Mouse (Mus musculus): ENCODE data around the gene Ccno.
"Not testable (repeated sequence)": the region's sequence is repeated elsewhere in the genome, so short reads cannot be mapped to it uniquely, and the experiment has no call there.

Ccno gene

GRCm38 (mm10) chr13:113000090-113000489 lies 12.5 kb downstream of the Ccno start:
- DNase-seq (ENCODE audit: low read depth in 1 of 2, low spot score in 2 of 2): no peak

DNA sequence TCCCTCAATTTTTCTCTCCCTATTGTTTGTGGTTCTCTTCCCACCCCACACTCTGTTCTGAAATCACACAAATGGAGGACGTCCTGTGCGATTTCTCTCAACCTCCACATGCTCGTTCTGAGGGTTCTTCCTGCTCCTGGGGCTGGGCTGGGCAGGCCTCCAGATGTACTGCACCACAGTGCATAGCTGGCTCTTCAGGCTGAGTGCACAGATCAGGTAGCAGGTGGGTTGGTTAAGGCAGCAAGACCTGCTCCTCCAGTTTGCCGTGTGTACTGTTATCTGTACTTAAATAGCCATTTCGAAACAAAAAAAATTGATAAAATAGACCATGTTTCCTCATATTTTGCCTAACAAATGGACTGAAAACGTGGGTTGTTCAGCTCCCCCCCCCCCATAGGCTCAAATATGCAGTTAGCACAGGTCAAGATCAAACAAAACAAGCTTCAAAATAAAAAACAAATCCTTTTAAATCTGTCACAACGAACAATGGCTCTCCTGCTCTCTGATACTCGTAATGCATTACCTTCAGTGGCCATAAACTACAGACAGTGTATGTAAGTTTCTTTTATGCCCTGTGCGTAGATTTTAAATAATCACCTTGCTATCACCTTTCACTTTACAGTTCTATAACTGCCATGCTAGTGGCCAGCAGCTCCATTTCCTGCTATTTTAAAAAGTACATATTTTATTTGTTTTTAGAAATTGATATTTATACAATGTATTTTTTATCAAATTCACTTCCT lies 13.1 kb downstream of the Ccno start:
- no peak for DNase-seq (ENCODE audit: low read depth in 1 of 2, low spot score in 2 of 2)

DNA sequence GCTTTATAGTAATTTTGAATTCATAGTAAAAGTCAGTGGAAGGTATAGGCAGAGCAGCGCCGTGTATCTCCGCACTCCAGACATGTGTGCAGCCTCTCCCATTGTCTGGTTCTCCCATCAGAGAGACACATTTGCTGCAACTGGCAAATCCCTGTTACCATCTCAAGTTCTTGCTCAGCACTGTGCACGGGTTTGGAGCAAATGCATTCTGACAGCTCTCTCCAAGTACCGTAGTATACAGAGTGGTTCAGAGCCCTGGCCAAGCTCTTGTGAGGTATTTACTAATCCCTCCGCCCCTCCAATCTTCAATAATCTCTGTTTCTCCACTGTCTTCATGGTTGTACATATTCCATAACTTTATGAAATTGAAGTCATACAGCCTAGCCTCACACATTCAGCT lies 25.1 kb downstream of the Ccno start:
- no peak for DNase-seq (ENCODE audit: low read depth in 1 of 2, low spot score in 2 of 2)

GRCm38 (mm10) chr13:113013174-113013953 lies 25.8 kb downstream of the Ccno start:
- not testable (repeated sequence) for DNase-seq (ENCODE audit: low read depth in 1 of 2, low spot score in 2 of 2)

DNA sequence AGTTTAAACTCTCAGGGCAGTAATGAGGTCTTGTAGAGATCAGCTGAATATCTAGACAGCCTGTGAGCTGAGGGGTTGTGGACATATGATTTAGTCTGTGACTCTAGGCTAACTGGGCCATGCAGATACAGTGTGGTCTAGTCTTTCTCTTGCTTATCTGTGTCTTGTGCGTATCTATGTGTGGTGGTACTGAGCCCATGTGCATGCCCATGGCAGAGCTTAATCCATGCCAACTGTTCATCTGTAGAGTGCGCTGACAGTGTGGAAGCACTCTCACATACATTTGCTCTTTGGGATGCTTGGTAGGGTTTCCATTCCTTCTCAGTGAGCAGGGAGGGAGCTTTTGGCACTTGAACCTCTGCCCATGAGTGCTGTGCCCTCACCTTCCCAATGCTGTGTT lies 33.9 kb downstream of the Ccno start:
- no peak for DNase-seq (ENCODE audit: low read depth in 1 of 2, low spot score in 2 of 2)

- DNase-seq (ENCODE audit: low read depth in 1 of 2, low spot score in 2 of 2): no peak
These were observed 34.9 kb downstream of the Ccno start for GRCm38 (mm10) chr13:113022467-113022866.

DNA sequence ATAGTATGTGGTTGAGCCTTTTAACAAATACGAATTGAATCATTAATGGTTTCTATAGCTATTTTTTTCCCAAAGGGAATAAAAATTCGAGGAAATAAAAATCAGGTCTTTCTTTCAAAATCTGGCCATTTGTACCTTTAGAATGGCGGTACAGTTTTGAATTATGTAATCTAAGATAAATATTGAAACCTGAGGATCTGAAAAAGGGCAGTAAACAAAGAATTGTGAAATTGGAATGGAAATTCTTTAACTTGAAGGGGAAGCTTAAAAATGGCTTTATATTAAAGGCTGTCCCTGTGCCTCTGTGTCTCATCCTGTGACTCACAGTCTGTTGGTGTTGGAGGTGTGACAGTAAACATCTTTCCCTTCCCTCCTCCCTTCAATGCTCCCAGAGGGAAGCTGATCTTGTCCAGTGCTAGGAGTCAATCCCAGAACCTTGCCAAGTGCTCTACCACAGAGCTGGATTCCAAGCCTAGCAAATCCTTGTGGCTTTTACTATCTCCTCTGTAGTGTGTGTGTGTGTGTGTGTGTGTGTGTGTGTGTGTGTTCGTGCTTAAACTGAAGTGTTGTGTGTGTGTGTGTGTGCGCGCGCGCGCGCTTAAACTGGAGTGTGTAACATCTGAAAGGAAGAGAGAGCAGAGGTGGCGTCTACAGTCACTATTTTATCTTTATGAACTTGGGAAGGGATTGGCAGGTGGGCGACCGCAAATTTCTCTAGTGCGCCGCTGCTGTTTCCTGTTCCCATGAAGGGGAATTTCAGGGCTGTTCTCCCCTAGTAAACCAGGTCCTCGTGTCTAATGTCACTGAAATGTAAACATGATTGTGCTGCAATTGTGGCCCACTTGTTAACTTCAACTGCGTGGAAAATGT lies 35.9 kb downstream of the Ccno start:
- no peak for DNase-seq (ENCODE audit: low read depth in 1 of 2, low spot score in 2 of 2)

DNA sequence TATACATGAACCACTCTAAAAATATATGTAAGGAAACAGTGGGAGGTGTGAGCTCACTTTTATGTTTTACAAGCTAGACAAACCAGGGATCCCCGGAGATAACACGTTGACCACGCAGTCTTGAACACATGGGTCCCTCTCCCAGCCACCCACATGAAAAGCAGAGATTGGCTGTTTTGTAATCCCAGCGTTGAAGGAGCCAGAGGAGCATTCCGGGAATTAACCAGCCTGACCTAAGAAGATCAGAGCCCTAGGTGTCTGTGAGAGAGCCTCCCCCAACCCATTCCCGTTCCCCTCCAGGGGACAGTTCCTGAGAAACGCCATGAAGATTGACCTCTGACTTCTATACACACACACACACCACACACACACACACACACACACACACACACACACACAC lies 43.7 kb downstream of the Ccno start:
- no peak for DNase-seq (ENCODE audit: low read depth in 1 of 2, low spot score in 2 of 2)

GRCm38 (mm10) chr13:113031792-113032571 lies 44.4 kb downstream of the Ccno start:
- no peak for DNase-seq (ENCODE audit: low read depth in 1 of 2, low spot score in 2 of 2)

DNA sequence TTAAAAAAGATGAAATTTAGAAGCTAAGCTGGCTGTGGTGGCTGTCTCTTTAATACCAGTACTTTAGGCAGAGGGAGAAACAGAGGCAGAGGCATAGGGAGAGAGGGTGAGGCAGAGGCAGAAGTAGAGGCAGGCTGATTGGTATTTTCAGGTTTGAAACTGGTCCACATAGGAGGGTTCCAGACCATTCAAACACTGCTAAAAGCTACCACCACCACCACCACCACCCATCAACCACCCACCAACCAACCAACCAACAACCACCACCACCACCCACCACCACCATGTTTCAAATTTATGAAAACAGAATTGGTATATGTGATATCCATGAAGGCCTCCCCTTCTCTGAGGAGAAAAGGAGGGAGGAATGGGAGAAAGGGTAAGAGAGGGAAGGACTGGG lies 45.2 kb downstream of the Ccno start:
- DNase-seq (ENCODE audit: low read depth in 1 of 2, low spot score in 2 of 2): no peak

DNA sequence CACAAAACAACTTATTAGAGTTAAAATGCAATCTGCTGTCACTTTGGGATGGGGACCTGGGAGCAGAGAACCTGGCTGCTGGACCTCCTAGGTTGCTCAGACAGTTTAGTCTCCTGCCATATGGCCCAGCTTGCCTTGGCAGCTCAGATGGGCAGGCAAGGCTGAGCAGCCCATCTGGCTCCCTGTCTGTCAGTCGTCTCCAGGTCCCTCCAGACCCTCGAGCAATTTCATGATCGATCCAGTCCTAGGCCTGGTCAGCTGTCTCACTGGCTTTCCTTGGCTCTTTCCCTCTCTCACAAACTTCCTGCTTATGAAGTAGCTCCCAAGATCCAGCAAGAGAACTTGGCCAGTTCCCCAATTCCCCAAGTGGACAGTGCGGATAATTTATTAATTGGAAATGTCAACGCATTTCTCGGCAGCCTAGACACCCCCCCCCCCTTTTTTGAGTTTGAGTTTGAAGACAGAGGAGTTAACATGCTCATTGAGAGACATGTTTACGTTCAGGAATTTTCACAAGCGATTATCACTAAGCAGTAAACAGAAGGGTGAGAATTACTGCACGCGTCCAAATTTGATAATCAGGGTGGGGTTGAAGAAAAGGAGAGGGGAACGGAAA lies 46.8 kb downstream of the Ccno start:
- no peak for DNase-seq (ENCODE audit: low read depth in 1 of 2, low spot score in 2 of 2)

- peak in 1 of 2 experiments; percentile 10 for DNase-seq (ENCODE audit: low read depth in 1 of 2, low spot score in 2 of 2)
These were observed 47.4 kb downstream of the Ccno start, which contains the start of gene Cdc20b for GRCm38 (mm10) chr13:113034950-113035421. Gene Cdc20b (plus strand): TSS chr13:113035111.

- peak; percentile 18 to 22 for DNase-seq (ENCODE audit: low read depth in 1 of 2, low spot score in 2 of 2)
These were observed 48.2 kb downstream of the Ccno start for GRCm38 (mm10) chr13:113035852-113036251.

All from monocyte, adult 2 months (primary cell).